Mouse (Mus musculus) monocyte, adult 59 days (primary cell): ENCODE data around the gene Cntfr. TPM values are rescaled to one million over a fixed set of nuclear protein-coding genes. Genes with fewer than 3 reads are reported as not detected.

Source experiments
- total RNA-seq, 2 experiments: library from RNA; stranded (reverse); gene quantifications; one replicate each; pipeline ENCODE4 v1.2.4; 2023

The Cntfr gene
- not detected for total RNA-seq

DNA sequence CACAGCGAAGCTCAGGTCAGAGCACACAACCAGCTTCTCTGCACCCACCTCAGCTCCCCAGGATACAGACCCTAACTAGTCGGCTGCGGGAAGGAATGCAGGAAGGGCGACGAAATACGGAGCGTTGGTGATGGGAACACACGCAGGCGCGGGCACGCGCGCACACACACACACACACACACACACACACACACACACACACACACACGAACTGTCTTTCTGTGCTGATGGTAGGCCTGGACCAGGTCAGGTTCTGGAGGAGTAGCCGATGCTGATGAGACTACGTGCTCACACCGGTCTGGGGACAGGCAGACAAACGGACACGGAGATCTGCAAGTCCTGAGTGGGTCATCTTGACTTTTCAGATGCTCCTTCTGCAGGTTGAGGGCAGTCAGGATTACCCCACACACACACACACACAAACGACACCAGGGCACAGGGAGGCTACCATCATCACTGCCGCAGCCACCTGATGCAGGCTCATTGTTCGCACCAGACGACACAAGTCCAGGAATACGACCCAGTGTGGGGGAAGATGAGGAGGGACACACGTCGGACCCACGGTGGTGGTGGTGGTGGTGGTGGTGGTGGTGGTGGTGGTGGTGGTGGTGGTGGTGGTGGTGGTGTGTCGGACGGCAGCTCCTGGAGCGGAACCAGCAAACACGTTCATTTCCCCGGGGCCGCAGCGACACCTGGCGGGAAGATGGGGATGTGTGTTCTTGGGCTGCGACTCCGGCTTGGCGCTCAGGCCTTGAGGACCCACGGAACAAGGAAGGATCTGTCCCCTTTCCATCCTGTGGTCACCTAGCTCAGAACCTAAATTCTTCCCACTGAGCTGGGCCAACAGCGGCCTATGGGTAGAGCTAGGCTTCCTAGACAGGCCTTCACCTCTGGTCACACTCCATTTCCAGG is at the start of gene Cntfr:
Cntfr (minus strand) TSS at position 160 of the 912 bp plus-strand sequence.

GRCm38 (mm10) chr4:41731052-41731765 is 34.3 kb upstream of the Cntfr start, which contains the start of gene Arid3c:
Arid3c (minus strand) TSS chr4:41731142.

GRCm38 (mm10) chr4:41722918-41723351 is 26.0 kb upstream of the Cntfr start, which contains the start of gene Dctn3:
Dctn3 (minus strand) TSS chr4:41723170.

DNA sequence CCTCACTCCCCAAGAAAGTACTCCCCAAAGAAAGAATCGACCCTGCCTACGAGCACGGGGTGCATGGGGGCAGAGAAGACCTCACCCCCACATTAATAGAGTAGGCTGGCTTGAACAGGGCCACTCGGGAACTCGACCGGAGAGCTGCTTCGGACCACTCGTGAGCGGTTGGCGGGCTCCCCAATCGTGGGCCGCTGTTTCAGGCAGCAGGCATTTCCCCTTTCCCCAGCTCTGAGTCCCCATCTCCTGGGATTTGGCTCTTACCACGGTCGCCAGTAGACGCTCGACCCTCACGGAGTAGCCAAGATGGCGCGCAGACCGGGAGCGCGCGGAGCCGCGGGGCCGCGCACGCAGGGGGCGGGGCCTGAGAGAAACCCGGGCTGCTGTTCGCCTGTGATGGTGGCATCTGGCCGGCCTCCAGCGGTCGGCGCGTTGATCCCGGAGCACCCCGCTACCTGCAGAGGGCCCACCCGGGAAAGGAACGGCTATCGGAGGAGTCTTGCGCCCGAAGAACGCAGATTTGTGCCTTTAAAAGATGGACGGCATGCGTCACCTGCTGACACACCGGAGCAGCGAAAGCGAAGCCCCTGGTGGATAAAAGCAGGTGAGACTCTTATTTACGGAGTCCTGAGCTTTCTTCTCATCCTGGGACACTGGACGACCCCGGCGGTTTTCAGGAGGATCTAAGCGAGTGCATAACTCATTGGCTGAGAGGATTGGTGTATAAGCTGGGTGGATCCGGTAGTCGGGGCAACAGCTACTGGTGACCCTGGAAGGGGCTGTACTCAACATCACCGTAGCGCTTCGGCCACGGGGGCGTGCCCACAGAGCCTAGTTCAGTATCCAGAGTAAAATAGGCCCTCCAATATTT is 16.5 kb upstream of the Cntfr start, which contains the start of gene Rpp25l:
Rpp25l (minus strand) TSS at position 338 of the 871 bp plus-strand sequence.

DNA sequence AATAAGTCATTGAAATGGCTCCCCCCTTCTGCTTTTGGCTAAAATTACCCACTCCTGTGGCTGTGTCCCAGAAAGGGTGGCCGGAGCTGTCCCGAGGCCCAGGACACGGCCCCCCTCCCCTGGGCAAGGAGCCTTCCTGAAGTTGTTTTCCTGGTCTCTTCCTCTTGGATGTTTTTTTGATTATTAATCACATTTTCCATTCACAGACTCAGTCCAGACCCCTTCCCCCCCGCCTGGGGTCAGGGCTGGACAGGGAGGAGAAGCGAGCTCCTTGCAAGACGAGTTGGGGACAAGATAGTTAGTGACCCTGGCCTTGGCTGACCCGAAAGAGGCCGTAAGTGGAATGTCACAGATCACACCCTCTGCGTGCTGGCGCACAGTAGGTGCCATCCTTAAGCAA is 2.9 kb upstream of the Cntfr start, which contains the start of gene Il11ra1:
Il11ra1 (plus strand) TSS at position 207 of the 400 bp plus-strand sequence.

DNA sequence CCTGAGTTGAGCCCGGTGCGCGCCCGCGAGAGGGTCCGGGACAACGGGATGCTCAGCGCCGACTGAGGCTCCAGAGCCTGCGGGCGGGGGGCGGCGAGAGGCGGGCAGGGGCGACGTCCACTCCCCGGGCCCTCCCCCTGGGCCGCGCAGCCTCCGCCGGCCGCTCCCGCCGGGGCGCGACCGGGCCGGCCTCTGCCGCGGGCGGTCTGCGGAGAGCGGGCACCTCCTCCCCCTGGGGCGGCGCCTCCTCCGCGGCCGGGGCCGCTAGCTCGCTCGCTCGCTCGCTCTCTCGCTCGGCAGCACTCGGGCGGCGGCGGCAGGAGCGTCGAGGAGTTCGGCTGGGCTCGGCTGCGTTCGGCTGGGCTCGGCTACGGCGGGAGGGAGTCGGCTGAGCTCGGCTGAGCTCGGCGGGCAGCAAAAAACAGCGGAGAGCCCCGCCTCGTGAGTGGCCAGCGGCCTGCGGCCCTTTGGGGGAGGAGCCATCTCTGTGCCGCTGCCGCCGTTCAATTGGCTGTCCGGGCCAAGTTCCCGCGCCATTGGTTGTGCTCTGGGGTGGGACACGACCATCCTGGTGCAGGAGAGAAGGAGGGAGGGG is 56.9 kb downstream of the Cntfr start, which contains the start of gene Enho:
Enho (minus strand) TSS at position 412 of the 595 bp plus-strand sequence.

Other genes with a start within 250 kb of the Cntfr start
- 1 to 10 TPM; 2.5 to 2.8 TPM for gene Kif24, start 232.2 kb downstream of the Cntfr start, total RNA-seq
- 1 to 10 TPM; 5.9 to 6.3 TPM for gene Nudt2, start 231.9 kb downstream of the Cntfr start, total RNA-seq
- under 1 TPM in 1 of 2 experiments, not detected in 1; 0.79 TPM for gene AI464131, start 194.0 kb downstream of the Cntfr start, total RNA-seq
- not detected for gene 1110017D15Rik, start 179.8 kb downstream of the Cntfr start, total RNA-seq
- 10 to 100 TPM; 24.2 to 27.6 TPM for gene Fam219a, start 127.6 kb downstream of the Cntfr start, total RNA-seq
- not detected for gene Dnaic1, start 127.3 kb downstream of the Cntfr start, total RNA-seq
- gene Enho, start 56.8 kb downstream of the Cntfr start, total RNA-seq, result 1 to 10 TPM in 1 of 2 experiments, under 1 TPM in 1; 0.52 to 1.4 TPM
- gene Il11ra1, start 2.9 kb upstream of the Cntfr start, total RNA-seq, result 10 to 100 TPM; 18.0 to 18.1 TPM
- 10 to 100 TPM; 20.0 to 22.7 TPM for gene Rpp25l, start 16.4 kb upstream of the Cntfr start, total RNA-seq
- gene Dctn3, start 26.1 kb upstream of the Cntfr start, total RNA-seq, result 10 to 100 TPM; 61.7 to 62.9 TPM
- not detected for gene Arid3c, start 34.1 kb upstream of the Cntfr start, total RNA-seq
- 10 to 100 TPM; 35.1 to 40.0 TPM for gene Galt, start 58.1 kb upstream of the Cntfr start, total RNA-seq
- gene Sigmar1, start 59.1 kb upstream of the Cntfr start, total RNA-seq, result 10 to 100 TPM; 38.6 to 50.0 TPM
- gene Ccl27a, start 77.2 kb upstream of the Cntfr start, total RNA-seq, result 1 to 10 TPM; 4.2 to 6.0 TPM
- gene Gm21541, start 206.5 kb upstream of the Cntfr start, total RNA-seq, result not detected
- gene Gm20878, start 244.5 kb upstream of the Cntfr start, total RNA-seq, result under 1 TPM in 1 of 2 experiments, not detected in 1; 0.97 TPM